18 mouse cellular contexts compared by ENCODE assay signal in the genomic region with DNA sequence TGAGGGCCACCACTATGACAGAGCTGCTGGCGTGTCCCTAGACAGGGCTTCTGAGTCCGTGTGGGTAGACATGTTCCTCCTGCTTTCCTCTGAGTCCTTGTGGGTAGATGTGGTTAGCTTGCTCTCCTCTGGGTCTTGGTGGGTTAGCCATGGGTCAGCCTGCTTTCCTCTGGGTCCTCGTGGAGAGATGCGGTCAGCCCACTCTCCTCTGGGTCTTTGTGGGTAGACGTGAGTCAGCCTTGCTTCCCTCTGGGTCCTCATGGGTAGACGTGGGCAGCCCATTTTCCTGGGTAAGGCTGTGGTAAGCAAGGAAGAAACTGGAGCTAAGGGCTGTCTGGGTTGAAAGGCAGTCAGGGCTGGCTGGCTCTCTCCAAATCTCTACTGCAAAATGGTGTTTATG.
"Had no signal": no experiment of that assay in that cellular context is flagged by ENCODE, and none has a peak within 500 bp of the region (broad histone marks: within the 10 kb centered on the region; RNA-seq: fewer than 3 reads in every experiment).

No protein-coding gene starts in this region.

- H3K9me3 ChIP-seq: liver, embryonic 12.5 days; midbrain, embryonic 13.5 days; midbrain, embryonic 15.5 days; neural tube, embryonic 13.5 days; neural tube, embryonic 15.5 days; stomach, embryonic 15.5 days had no signal

- H3K27me3 ChIP-seq: midbrain, embryonic 13.5 days; midbrain, embryonic 15.5 days; neural tube, embryonic 13.5 days; neural tube, embryonic 15.5 days; stomach, embryonic 15.5 days had no signal

- DNase-seq: lung, embryonic 14.5 days; retina, postnatal 1 day; right cerebral cortex, adult 18-20 months; right cerebral cortex, postnatal 14 days; thymus, adult 2 months; thymus, postnatal 25 days; thymus, postnatal 4 days had no signal

- H3K36me3 ChIP-seq: liver, embryonic 12.5 days; midbrain, embryonic 13.5 days; midbrain, embryonic 15.5 days; neural tube, embryonic 13.5 days; neural tube, embryonic 15.5 days; stomach, embryonic 15.5 days had no signal

- H3K27ac ChIP-seq: liver, embryonic 12.5 days; liver, embryonic 14.5 days; macrophage; midbrain, embryonic 13.5 days; midbrain, embryonic 15.5 days; neural tube, embryonic 13.5 days; neural tube, embryonic 15.5 days; stomach, embryonic 15.5 days; stomach, postnatal 0 days had no signal

- ATAC-seq: liver, embryonic 12.5 days; midbrain, embryonic 13.5 days; midbrain, embryonic 15.5 days had no signal

- H3K4me2 ChIP-seq: liver, embryonic 12.5 days; lung, embryonic 14.5 days; midbrain, embryonic 11.5 days; midbrain, embryonic 13.5 days; midbrain, embryonic 15.5 days; neural tube, embryonic 13.5 days; neural tube, embryonic 15.5 days; stomach, embryonic 15.5 days had no signal

- H3K9ac ChIP-seq: liver, embryonic 12.5 days; liver, embryonic 14.5 days; lung, embryonic 14.5 days; midbrain, embryonic 13.5 days; midbrain, embryonic 15.5 days; neural tube, embryonic 13.5 days; neural tube, embryonic 15.5 days; stomach, embryonic 15.5 days had no signal

- H3K4me3 ChIP-seq: liver, embryonic 12.5 days; megakaryocyte, embryonic 14.5 days; midbrain, embryonic 13.5 days; midbrain, embryonic 15.5 days; neural tube, embryonic 13.5 days; neural tube, embryonic 15.5 days; stomach, embryonic 15.5 days had no signal

- H3K4me1 ChIP-seq: liver, embryonic 12.5 days; midbrain, embryonic 13.5 days; midbrain, embryonic 15.5 days; neural tube, embryonic 13.5 days; neural tube, embryonic 15.5 days; stomach, embryonic 15.5 days had no signal
